Mouse (Mus musculus): ENCODE results near the gene Ocel1.
A peak's percentile ranks its signal among the peaks of the same experiment; 100 is the strongest.

DNA sequence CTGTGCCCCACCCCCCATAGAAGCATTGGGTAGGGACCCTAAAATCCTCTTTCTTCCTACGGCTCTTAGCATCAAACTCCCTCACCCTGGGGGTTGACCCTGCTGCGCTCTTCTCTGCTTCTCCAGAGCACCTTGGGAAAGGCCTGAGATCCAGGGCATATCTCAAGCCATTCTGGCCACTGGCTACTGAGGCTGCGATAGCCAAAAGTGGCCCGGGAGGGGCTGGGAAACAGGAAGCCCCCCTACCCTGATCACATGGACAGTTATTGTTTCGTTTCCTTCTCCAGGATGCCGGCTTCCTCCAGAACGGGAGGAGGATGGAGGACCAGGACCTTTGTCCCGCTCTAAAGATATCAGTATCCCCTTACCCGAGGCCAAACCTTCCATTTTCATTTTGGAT is 24.5 kb downstream of the Ocel1 start, which contains the start of gene Ushbp1:
- TF ChIP-seq EP300 (IDR thresholded peaks at IDR 0.05; ENCODE audit: insufficient read depth, low read depth, low read length) (peak; percentile 93), POLR2A (IDR thresholded peaks at IDR 0.05; ENCODE audit: insufficient read depth, low read depth, low read length) (peak; percentile 98), CTCF (IDR thresholded peaks at IDR 0.05) (no peak)

Data from heart, adult 2 months (tissue).